Mouse (Mus musculus) Patski (cell line): ENCODE data around the gene Enkd1. TPM values are rescaled to one million over a fixed set of nuclear protein-coding genes. Genes with fewer than 3 reads are reported as not detected.

Experiments
- ATAC-seq: fragments of 100-300 bp; one replicate; pipeline ENCODE4 v1.8.0; 2021
- CTCF ChIA-PET: fragments of 350-600 bp; sonication (Branson Sonifier 250); formaldehyde crosslinking; loops from one replicate; lab custom pipeline; 2022; ENCODE audit warnings: inconsistent platforms; lab: Charles Lee
- POLR2A ChIA-PET: fragments of 350-600 bp; sonication (Branson Sonifier 250); formaldehyde crosslinking; loops from one replicate; lab custom pipeline; 2022; ENCODE audit warnings: antibody characterized with exemption, inconsistent platforms; lab: Charles Lee
- DNase-seq: peaks from one replicate; pipeline ENCODE4 v3.0.0-alpha.2; 2011; ENCODE audit warnings: low read depth, low spot score
- H3K27me3 ChIP-seq: fragments of 371-371 bp; one replicate; pipeline ENCODE4 v1.5.1; 2021
- CTCF ChIP-seq: fragments of 100-300 bp; IDR thresholded peaks from one replicate; pipeline ENCODE4 v1.5.1; 2021
- in situ Hi-C: fragments of 300-500 bp; cut with MboI; formaldehyde crosslinking; loops from 3 replicates; pipeline ENCODE4 v1.11.1; 2018; ENCODE audit warnings: low pct_unique_long_range_greater_than_20kb, mixed read lengths
- polyA plus RNA-seq: library from polyadenylated mRNA; unstranded; gene quantifications from one replicate; pipeline ENCODE4 v1.2.3, GENCODE M21; 2021

The Enkd1 gene
- polyA plus RNA-seq, 1 experiment from 2014 or later, result 39.5 TPM

- TF ChIP-seq CTCF, result no peak
- in situ Hi-C loops, result no loop called here
- H3K27me3 ChIP-seq, result no peaks in the 10 kb centered on the region
- DNase-seq (no peak), ATAC-seq (no peak)
- CTCF ChIA-PET, result no interaction called here
- POLR2A ChIA-PET, result no interaction called here
Measured at GRCm38 (mm10) chr8:105685325-105685724, 22.7 kb downstream of the Enkd1 start.

- no peak for ATAC-seq
- POLR2A ChIA-PET, result interaction anchor here (0.6 kb wide), 1 partner anchor 40 kb away, joined by 5 read pairs; no protein-coding TSS in a partner anchor
- CTCF ChIA-PET, result interaction anchor here (1.4 to 2.3 kb wide), 3 partner anchors 10 to 56 kb away, joined by 4 to 7 read pairs (median 6); no protein-coding TSS in a partner anchor
- in situ Hi-C loops, result no loop called here
- TF ChIP-seq CTCF, result peak; percentile 36
- H3K27me3 ChIP-seq, result no peaks in the 10 kb centered on the region
- DNase-seq, result no peak
Measured at GRCm38 (mm10) chr8:105677891-105678290, 30.1 kb downstream of the Enkd1 start.

- peak; percentile 65 for TF ChIP-seq CTCF
- CTCF ChIA-PET, result interaction anchor here (1.0 to 3.0 kb wide), 7 partner anchors 10 to 397 kb away, joined by 3 to 23 read pairs (median 10); partner anchors contain the start of genes Agrp and Nfatc3
- no peaks in the 10 kb centered on the region for H3K27me3 ChIP-seq
- no peak for ATAC-seq
- DNase-seq, result no peak
- in situ Hi-C loops, result no loop called here
- POLR2A ChIA-PET, result interaction anchor here (1.2 kb wide), 1 partner anchor 9 kb away, joined by 3 read pairs; no protein-coding TSS in a partner anchor
Measured at GRCm38 (mm10) chr8:105661167-105661566, 46.8 kb downstream of the Enkd1 start.

- DNase-seq (no peak), ATAC-seq (no peak)
- in situ Hi-C loops, result no loop called here
- CTCF ChIA-PET, result interaction anchor here (0.7 to 2.3 kb wide), 4 partner anchors 9 to 21 kb away, joined by 3 to 8 read pairs (median 3); partner anchors contain the start of gene Agrp
- H3K27me3 ChIP-seq, result no peaks in the 10 kb centered on the region
- no peak for TF ChIP-seq CTCF
- POLR2A ChIA-PET, result interaction anchor here (0.7 to 1.0 kb wide), 2 partner anchors 10 to 85 kb away, joined by 3 read pairs; no protein-coding TSS in a partner anchor
Measured at GRCm38 (mm10) chr8:105657641-105658040, 50.4 kb downstream of the Enkd1 start.

Other genes starting within 250 kb of the Enkd1 start
- gene Tppp3, start 236.7 kb downstream of the Enkd1 start, polyA plus RNA-seq, result 2.7 TPM
- gene Zdhhc1, start 211.3 kb downstream of the Enkd1 start, polyA plus RNA-seq, result 68.3 TPM
- gene Hsd11b2, start 189.5 kb downstream of the Enkd1 start, polyA plus RNA-seq, result 8.2 TPM
- gene Atp6v0d1, start 142.2 kb downstream of the Enkd1 start, polyA plus RNA-seq, result 159 TPM
- 84.2 TPM for gene Ripor1, start 103.0 kb downstream of the Enkd1 start, polyA plus RNA-seq
- 62.5 TPM for gene Ctcf, start 71.6 kb downstream of the Enkd1 start, polyA plus RNA-seq
- gene Agrp, start 70.8 kb downstream of the Enkd1 start, polyA plus RNA-seq, result 0.30 TPM
- gene Carmil2, start 21.9 kb downstream of the Enkd1 start, polyA plus RNA-seq, result 0.44 TPM
- 39.2 TPM for gene Acd, start 7.1 kb downstream of the Enkd1 start, polyA plus RNA-seq
- 23.3 TPM for gene Pard6a, start 7.1 kb downstream of the Enkd1 start, polyA plus RNA-seq
- gene 4933405L10Rik, start 555 bp downstream of the Enkd1 start, polyA plus RNA-seq, result 1.0 TPM
- 23.6 TPM for gene Gfod2, start 50.5 kb upstream of the Enkd1 start, polyA plus RNA-seq
- gene Ranbp10, start 119.1 kb upstream of the Enkd1 start, polyA plus RNA-seq, result 25.3 TPM
- 0.24 TPM for gene Tsnaxip1, start 119.5 kb upstream of the Enkd1 start, polyA plus RNA-seq
- 38.4 TPM for gene Cenpt, start 145.1 kb upstream of the Enkd1 start, polyA plus RNA-seq
- gene Thap11, start 146.9 kb upstream of the Enkd1 start, polyA plus RNA-seq, result 49.7 TPM
- 19.1 TPM for gene Nutf2, start 152.4 kb upstream of the Enkd1 start, polyA plus RNA-seq
- 50.9 TPM for gene Edc4, start 172.7 kb upstream of the Enkd1 start, polyA plus RNA-seq
- gene Nrn1l, start 185.4 kb upstream of the Enkd1 start, polyA plus RNA-seq, result 0.47 TPM
- 36.4 TPM for gene Pskh1, start 192.2 kb upstream of the Enkd1 start, polyA plus RNA-seq
- gene Ctrl, start 225.7 kb upstream of the Enkd1 start, polyA plus RNA-seq, result 1.3 TPM
- gene Psmb10, start 230.2 kb upstream of the Enkd1 start, polyA plus RNA-seq, result 61.7 TPM
- gene Lcat, start 235.2 kb upstream of the Enkd1 start, polyA plus RNA-seq, result 1.3 TPM